Mouse (Mus musculus) urinary bladder, postnatal 14 days (tissue): ENCODE data around the gene Itpripl1.
"Not testable (repeated sequence)": the region's sequence is repeated elsewhere in the genome, so short reads cannot be mapped to it uniquely, and the experiment has no call there.

Source experiments
- DNase-seq: peaks from one replicate; pipeline ENCODE4 v3.0.0; 2021; ENCODE audit warnings: low spot score

Itpripl1 gene

DNA sequence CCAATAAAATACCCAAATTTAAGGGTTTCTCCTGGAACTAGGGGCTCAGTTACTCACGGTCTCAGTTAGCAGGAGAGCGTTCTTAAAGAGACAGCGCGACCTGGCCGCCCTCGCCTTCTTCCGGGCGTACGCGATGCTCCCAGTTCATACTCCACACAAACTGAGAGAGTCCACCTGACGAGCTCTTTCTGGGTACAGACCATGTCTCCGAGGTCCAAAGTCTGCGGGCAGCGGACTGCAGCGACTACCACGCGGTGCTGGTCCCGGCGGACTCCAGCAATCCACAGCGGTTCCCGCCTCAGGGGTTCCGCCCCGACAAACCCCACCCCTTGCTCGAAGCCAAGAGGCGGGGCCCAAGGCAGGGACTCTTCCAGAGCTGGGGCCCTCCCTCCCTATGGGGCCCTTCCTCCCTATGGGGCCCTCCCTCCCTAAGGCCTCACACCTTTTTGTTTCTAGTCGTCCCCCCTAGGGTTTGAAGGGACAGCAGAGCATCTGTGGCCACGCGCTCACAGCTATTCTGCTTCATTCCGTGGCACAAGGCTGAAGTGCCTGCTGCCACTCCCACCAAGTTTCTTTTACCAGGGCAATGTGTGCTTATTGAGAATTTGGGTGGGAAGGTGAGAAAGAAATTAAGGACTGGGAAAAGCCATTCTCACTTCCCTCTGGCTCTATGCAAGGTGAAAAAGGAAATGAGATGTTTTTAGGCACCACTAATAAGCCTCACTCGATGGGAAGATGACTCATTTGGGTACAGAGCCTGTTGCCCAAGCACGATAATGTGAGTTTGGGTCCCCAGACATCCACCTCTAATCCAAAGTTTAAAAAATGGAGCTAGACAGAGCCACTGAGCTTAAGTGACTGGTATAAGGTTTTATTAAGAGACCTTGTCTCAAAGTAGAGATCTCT lies at the start of gene Itpripl1:
Itpripl1 (minus strand) TSS at position 285 of the 906 bp plus-strand sequence.
- peak; percentile 87 for DNase-seq

DNA sequence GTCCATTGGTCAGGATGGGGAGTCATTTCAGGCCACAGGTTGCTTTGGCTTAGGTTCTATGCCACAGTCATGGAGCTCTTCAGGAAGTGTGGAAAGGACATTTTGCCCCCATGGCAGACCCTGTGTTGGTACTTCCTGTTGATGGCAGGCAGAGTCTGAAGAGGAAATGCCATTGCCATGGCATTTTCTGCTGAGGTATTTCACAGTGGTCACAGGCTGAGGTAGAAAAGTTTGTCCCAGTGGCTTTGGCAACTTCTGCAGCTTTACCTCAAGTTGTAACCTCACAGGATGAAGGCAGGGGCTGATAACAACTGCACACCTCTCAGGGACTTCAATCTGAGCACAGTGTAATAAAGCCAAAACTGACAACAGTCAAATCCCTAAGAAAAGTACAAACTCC lies 46.3 kb upstream of the Itpripl1 start:
- DNase-seq, result no peak

DNA sequence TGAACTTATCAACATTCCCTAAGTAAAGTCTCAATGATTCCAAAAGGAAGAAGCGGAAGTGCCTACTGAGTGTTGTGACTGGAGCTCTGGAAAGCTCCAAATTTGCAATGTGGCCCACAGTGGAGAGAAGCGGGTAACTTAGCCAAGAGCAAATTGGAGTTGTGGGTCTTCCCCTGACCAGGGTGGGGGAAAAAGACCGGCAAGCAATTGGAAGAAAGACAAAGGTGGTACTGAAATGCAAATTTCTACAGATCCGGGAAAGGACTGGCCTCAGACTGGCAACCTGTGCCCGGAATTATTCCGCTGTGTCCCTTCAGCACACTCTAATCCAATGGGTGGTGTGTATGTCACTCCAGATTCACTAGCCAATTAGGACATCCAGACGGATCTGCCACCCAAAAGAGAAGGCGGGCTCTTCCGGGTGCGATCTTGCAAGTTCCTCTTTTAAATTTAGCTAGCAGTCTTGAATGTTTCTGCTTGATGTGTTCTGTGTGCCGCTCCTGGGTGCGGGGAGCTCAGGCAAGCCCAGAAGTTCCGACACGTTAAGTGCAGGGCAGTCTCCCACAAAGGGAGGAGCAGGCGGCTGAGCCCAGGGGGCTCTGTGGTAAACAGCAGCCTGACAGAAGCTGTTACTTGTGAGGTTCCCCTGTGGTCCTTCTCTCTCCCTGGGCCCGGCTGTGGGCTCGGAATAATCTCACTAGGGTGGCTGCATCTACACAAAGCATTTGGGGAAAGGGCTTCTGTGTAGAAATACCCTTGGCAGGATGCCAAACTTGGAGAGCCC lies 39.5 kb upstream of the Itpripl1 start:
- peak; percentile 75 for DNase-seq

DNA sequence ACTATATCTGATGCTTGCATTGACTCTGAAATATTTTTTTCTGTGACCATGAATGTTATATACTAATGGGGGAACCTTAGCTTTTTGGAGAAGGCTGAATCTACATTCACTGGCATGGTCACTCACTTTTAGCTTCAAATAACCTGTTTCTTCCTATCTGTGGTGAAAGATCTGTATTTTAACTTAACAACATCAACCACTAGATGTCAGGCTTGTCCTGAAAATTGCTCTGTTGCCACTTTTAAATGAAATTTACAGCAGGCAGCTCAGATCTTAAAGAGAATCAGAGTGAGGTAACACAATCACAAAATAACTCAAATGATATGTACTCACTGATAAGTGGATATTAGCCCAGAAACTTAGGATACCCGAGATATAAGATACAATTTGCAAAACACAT lies 23.0 kb upstream of the Itpripl1 start:
- peak; percentile 14 for DNase-seq

DNA sequence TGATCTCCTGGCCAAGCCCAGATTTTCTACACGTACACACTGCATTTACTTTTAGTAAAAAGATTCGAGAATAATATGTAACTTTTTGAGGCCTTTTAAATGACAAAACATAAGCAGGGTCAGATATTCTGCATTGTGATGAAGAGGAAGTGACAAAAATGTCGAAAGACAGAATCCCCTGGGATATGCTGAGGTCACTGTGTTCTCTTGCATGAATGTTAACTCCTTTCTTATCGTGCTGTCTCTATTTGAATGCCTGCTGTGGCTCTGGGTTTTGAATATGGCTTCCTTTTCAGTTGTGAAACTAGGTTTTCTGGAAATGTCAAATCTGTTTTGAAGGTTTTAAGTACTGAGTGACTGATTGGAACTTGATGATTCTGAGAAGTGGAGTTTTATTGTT lies 22.4 kb upstream of the Itpripl1 start:
- DNase-seq, result no peak

DNA sequence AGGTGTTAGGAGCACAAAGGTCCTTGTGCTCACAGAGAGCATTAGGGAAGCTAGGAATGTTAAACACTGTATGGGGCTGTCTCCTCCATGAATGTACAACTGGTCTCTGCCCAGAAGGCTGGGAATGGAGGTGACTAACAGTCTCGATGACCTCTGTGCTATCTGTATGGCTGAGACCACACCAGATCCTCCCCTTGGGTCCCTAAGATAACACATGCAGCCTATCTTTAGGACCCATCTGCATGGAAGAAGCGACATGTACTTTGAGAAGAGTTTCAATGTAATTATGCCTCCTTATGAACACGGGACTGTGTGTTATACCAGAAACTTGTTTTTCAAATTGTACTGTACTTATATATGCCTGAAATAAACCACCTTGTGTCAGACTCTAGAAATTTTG lies 2.5 kb upstream of the Itpripl1 start:
- DNase-seq, result no peak

DNA sequence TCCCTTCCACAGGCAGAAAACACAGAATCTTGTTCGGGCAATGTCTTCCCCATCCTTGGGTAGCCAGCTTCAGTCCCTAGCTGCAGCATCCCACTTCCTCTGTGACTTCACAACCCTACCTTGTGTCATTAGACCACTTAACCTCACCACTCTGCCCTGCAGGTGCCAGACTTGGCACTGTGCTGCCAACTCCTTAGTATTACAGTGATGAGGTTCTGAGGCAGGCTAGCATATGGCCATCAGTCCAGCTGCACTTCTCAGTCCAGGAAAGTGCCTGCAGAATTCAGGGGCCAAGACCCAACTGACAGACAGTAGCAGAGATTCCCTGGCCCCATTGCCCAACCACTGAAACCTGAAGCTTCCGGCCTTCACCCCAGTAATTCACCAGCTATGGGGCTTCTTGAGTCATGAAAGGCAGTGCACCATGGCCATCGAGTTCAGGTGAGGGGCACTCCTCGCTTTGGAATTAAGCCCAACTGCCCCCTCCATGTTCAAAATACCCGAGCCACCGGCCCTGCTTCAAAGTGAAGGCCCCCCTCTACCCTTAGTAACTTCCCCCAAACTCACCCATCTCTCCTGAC lies 575 bp downstream of the Itpripl1 start:
- DNase-seq, result no peak

DNA sequence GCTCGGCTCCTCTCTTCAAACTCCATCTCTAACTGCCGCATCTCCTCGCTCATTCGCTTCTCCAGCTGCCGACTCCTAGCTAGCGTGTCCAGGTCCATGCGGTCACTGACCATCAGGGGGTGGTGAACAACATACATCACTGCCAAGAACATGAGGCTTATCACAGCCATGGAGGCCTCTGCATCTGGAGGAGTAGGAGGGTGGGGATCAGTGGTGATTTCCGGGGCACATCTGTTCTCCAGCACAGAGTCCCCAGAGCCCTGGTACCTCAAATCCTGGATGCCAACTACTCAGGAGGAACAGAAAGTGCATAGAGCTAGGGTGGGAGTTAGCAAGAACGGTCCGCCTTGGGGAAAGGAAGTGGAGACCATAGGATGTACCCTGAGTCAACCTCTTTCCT lies 1.2 kb downstream of the Itpripl1 start:
- DNase-seq, result no peak

DNA sequence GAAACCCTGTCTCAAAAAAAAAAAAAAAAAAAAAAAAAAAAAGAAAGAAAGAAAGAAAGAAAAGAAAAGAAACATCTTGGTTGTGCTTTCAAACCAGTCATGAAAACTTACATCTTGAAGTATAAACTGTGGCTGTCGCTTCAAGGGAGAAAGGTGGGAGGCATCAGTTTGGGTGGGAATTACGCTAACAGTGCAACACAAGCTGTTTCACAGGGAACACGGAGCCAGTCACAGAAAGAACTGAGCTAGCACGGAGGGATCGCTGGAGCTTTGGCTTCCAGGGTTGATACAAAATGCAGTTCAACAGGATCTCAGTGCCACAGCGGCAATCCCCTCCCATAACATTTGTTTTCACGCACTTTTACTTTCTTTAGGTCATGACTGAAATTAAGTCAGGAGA lies 3.2 kb downstream of the Itpripl1 start:
- no peak for DNase-seq

DNA sequence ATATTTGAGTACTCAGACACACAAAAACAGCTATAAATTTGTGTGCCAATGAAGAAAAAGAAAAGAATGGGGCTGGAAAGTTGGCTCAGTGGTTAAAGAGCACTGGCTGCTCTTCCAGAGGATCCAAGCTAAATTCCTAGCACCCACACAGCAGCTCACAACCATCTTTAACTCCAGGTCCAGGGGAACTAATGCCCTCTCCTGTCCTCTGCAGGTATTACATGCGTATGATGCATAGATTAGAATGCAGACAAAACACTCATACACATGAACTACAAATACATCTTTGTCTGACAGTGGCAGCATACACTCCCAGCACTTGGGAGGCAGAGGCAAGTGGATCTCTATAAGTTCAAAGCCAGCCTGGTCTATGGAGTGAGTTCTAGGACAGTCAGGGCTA lies 3.6 kb downstream of the Itpripl1 start:
- no peak for DNase-seq

DNA sequence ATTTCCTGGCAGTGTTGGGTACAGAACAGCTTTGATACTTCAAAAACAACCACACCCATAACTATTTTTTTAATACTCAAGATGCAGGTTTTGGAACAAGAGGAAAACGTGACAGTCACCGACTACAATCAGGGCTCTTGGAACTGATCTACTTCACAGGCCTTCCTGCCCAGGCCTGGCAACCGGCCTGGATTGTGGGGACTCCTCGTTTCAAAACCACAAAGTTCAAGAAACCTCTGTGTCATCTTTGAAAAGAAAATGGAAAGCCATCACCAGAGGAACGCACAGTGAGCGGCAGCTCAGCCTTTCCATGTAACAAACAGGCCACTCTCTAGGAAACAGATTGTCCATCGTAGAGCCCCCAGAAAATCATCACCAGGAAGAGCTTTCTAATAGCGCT lies 4.1 kb downstream of the Itpripl1 start:
- DNase-seq, result no peak

DNA sequence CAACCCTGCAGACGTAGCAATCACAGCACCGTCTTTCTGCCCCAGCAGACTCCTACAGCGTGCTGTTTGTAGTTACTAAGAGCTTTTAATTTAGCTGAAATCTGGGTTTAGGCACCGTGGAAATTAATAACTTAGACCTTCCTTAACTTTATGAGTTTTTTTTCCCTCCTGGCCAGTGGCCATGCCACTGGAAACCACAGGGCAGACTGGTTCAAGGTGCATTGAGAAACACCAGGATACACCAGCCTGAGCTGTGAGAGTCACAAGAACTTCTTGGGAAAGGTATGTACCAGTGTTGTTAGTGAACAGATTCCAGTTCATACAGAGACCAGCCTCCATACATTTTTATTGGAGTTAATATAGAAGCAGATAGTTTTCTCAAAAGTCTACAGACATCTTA lies 4.8 kb downstream of the Itpripl1 start:
- no peak for DNase-seq

DNA sequence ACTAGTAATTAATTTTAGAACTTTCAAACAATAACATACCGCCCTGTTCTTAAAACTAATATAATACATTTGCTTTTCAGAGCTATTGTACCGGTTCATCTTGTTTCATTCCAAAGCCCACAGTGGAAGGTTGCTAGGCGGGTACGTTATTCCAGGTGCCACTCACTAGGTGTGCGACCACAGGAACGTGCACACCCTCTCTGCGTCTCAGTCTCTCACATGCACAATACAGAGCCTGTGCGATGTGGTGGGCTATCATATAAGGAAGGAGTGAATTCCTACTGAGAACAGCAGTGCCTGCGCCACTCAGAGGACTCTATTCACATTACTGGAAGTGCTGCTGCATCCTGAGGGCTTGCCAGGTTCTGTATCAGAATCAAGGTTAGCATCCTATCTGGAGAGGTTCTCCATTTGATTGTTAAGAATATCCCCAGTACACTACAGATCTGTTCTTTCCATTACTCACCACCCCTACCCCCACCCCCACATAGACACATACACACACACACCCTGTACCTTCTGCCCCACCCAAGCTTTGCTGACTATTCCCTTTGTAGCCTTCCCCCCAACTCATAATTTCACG lies 5.3 kb downstream of the Itpripl1 start:
- no peak for DNase-seq

DNA sequence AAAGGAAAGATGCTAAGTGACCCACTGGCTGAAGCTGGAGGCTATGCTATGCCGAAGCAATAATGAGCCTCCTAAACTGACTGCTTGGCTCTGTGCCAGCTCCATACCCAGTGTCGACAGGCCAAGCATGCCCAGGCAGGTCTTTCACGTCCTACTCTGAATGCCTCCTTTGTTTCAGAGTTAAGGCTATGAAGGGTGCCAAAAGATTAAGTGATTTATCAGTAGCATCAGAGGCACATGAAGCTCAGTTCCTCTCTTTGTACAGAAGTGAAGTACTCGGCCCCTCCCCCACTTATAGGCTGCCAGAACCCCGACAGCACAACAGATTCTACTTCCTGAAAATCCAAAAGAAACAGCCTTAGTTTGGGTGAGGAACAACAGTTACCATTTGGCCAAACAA lies 6.3 kb downstream of the Itpripl1 start:
- DNase-seq, result peak; percentile 90

DNA sequence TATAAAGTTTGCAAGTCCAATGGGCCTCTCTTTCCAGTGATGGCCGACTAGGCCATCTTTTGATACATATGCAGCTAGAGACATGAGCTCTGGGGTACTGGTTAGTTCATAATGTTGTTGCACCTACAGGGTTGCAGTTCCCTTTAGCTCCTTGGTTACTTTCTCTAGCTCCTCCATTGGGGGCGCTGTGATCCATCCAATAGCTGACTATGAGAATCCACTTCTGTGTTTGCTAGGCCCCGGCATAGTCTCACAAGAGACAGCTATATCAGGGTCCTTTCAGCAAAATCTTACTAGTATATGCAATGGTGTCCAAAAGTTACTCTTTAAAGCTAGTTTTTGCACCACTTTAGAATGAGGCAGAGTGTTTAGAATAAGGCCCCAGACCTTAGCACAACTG lies 8.0 kb downstream of the Itpripl1 start:
- DNase-seq, result not testable (repeated sequence)

DNA sequence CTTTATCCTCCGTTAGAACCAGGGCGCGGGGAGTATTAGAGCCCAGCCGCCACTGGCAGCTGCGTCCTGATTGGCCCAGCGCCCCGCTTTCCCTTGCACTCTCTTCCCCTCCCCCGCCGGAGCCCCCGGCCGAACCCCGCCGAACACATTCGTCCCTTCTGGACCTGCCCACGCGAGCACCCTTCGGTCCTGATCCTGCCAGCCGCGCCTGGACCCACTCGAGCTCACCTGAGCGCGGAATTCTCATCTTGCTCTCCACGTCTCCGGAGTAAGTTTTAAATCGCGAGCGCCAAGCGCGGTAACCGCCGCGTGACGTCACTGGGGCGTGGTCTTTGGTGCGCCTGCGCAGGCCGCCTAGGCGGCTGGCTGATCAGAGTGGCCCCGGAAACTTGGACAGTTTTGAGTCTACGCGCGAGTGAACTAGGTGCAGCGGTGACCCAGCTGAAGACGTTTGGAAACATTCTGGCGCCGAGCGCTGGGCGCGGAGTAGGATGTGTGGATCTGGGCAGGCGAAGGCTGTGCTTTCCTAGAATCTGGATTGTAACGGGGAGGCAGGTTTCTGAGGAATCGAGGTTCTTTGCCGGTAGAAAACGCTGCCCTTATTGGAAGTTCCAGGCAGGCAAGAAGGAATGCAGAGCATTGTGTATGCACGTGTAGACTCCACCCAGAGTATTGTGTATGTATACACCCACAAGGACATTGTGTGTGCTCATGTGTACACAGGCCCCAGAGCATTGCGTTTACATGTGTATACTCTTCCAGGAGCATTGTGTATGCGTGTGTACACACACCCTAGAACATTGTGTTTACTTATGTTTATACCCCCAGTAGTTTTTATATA lies 9.4 kb downstream of the Itpripl1 start, which contains the start of gene Ncaph:
Ncaph (minus strand) TSS at position 334 of the 841 bp plus-strand sequence.
- DNase-seq, result peak; percentile 94

DNA sequence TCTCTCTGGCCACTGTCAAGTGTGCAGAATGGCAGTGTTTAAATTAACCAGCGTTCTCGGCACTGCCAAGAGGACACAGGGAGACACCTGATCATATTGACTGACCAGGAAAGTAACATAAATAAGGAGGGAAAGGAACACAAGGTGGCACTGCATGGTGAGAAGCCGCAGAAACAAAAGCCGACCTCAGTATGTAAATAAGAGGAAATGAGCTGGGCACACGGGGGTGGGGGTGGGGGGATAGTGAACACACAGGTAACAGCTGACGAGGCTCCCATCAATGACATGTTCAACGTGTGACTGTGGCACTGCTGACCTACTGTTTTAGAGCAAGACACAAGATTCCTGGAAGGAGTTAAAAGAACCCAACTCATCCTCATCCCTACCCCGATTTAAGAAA lies 11.9 kb downstream of the Itpripl1 start:
- no peak for DNase-seq

DNA sequence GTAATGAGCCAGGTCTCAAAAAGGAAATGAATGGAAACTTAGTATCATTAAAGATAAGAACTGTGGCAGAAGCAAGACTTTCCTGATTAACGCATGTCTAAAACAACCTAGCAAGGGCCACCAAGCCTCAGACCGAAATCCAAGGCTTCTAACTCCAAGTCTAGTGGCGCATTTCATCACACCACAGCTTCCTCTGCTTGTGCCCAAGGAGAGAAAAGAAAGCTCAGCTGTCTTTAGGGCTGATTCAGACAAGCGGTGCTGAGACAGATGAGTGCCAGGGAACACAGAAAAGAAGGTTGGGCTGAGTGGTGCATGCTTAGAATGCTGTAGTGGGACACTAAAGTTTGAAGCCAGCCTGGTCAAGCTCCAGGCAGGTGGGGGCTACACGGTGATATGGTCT lies 14.3 kb downstream of the Itpripl1 start:
- DNase-seq, result no peak

DNA sequence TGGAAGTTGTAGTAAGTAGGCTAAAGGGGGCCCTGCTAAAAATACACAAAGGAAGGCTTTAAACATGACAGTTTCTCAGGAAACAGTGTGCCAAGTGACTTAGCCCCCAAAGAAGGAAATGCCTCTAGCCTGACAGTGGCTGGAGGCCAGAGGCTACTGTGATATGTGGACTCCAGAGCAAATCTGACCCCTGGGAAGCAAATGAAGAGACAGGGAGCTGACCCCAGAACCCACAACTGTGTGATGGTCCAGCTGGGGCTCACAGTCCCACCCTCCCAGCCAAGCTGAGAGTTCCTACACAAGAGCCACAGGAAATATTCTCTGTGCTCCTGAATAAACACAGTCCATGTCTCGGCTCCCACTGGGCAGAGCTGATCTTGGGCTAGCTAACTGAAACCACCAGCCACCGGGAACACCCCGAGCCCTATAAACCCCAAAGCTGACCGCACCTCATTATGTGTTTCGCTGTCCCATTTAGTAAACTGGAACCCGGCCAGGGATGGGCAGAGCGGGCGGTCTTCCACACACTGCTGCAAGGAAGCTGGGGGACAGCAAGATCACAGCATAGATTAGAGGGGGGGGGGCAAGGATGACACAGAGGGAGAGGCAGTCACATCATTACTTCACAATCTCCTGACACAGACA lies 21.5 kb downstream of the Itpripl1 start:
- no peak for DNase-seq

DNA sequence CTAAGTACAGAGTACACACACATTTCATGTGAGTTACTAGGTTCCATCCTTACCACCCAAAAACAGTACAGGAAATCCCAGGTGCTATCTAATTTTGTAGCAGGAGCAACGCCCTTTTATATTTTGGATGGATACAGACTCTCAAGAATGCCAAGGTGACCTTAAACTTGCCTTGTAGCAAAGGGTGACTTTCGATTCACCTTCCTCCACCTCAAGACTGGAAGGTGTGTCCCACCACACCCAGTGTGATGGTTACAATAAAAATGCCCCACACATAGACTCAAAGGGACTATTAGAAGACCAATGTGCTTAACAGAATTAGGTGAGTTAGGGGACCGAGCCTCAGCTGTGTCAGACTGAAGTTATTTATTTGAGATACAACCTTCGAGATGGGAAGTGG lies 34.3 kb downstream of the Itpripl1 start:
- DNase-seq, result no peak

DNA sequence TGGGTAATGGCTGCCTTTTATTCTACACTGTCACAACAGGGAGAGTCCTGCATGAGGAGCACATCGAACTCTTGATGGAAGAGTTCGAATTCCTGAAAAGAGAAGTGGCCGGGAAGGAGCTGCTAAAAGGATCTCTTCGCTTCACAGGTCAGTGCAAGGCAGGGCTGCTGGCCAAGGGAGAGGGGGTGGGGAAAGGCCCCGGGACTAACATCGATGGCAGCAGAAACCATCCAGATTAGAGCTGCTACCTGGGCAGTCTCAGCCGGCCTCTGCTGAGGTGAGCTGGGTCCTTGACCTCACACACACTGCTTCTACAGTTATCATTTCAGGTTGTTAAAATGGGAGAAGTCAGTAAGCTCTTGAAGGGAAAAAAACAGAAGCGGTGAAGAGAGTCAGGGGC lies 51.2 kb downstream of the Itpripl1 start:
- no peak for DNase-seq
